Mouse (Mus musculus): ENCODE measurements around the gene Gm10974.

The Gm10974 gene

DNA sequence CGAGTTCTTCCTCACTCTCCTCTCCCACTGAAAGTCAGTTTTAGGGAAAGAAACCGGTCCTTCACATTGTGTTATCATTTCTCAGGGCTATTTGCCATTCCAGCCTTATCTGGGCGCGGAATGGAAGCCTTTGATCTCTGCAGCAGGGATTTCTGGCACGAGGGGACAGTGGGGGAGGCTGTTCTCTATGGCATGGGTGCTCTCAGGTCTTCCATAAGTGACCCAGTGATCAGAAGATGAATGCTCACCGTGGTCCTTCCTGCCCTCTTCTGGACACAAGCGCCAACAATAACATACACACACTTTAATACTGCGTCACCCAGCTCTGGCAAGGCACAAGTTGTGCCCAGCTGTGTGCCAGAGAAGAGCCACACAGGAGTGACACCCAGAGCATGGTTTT is 41.3 kb downstream of the Gm10974 start:
- no peak for DNase-seq

DNA sequence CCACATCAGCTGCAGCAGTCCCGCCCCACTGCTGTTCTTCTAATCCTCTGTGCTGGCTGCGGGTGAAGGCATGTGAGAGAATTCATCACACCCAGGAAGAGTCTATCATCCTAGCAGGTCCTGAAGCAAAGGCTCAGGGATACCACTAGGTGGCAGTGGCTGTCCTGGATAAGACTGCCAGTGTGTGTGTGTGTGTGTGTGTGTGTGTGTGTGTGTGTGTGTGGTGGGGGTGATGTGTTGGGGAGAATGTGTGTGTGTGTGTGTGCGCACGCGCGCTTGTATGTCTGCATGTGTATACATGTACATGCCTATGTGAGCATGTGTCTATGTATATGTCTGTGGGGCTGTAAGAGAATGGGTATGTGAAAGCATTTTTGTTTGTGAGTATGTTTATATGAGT is 43.7 kb downstream of the Gm10974 start:
- DNase-seq, result no peak

GRCm38 (mm10) chr7:66413093-66413492 is 47.4 kb downstream of the Gm10974 start:
- DNase-seq, result no peak

GRCm38 (mm10) chr7:66416829-66417228 is 51.1 kb downstream of the Gm10974 start:
- DNase-seq, result no peak

DNA sequence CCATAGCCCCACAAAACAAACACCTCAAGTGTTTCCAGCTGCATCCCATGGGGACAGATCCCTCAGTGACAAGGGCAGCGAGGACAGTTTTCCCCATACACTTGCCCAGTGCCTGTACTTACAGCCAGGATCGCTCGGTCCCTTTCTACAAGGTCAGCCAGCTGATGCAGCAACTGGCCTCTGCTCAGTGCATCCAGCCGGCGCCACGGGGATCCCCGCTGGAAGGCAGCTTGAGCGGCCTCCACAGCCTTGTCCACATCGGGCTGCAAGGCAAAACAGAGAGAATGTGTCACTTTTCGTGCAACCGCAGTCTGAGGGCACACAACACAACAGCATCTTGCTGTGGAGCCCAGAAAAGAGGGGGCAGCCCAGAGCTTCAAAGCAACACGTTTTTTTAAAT is 53.3 kb downstream of the Gm10974 start:
- no peak for DNase-seq

DNA sequence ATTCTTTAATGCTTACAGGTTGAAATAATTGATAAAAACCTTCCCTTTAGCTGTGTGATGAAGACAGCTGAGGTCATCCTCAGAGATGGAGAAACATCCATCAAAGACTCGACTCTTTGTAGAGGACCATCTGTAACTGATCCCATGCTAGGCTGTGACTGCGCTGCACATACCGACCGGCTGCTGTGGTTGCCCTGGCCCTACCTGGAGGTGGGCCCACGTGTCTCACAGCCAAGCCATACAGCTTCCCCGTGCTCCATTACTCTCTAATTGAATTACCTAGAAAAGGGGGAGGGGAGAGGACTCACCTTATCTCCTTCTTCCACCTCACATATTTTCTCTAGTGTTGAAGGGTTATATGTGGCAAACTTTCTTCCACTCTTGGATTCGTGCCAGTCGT is 56.2 kb downstream of the Gm10974 start:
- no peak for DNase-seq

- no peak for DNase-seq
Measured at GRCm38 (mm10) chr7:66427053-66427436, 61.3 kb downstream of the Gm10974 start.

DNA sequence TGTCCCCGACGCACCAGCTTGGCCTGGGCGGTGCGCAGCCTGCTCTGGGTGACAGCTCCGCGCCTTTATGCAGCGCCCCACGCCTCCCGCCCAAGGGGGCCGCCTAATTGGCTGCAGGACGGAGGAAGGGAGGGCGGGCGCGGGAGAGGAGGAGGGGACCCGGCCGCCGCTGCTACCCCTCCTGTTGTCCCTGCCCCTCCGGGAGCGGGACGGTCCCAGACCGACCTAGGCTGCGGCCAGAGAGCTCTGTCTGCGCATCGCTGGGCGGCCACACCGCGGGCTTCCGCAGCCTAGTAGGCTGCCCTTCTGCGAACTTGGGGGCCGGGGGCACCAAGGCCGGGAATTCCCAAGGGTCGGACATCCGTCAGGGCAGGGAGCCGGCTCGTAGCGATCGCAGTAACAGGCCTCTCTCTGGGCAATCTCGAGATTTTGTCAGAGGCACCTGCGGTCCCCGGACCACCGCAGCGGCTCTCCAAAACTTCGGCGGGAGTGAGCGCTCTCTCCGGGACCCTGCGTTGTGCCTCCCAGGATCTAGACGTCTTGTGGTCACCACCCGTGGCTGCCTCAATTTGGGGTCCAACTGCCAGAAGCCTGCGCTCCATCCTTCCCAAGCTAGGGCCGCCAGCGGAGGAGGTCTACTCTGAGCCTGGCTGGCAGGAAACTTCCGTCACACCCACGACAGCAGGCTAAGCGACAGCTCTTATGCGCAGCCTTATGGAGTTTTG is 61.9 kb downstream of the Gm10974 start, which contains the start of gene Aldh1a3:
Gene Aldh1a3 (minus strand): TSS at position 81 of the 725 bp plus-strand sequence.
- no peak for DNase-seq

- peak in 1 of 2 experiments; percentile 73 for DNase-seq
Measured at GRCm38 (mm10) chr7:66434453-66434935, 68.8 kb downstream of the Gm10974 start.
